Mouse (Mus musculus) forebrain, embryonic 11.5 days (tissue): ENCODE measurements around the gene Abtb1. TPM values are rescaled to one million over a fixed set of nuclear protein-coding genes. Genes with fewer than 3 reads are reported as not detected.

Source experiments
- ATAC-seq: fragments of 200-750 bp; cut with Nextera tagmentation; replicated peaks from 2 replicates; pipeline ENCODE4 v1.8.0; 2017; ENCODE audit warnings: moderate TSS enrichment; ENCODE audit not compliant: low FRiP score
- DNase-seq: peaks from one replicate; pipeline ENCODE4 v3.0.0-alpha.2; 2017; ENCODE audit warnings: low spot score
- H3K27ac ChIP-seq: fragments of 300-500 bp; sonication (generic); 2 replicates; pipeline ENCODE4 v1.5.1; 2014; ENCODE audit warnings: low read depth, low read length
- H3K27me3 ChIP-seq: fragments of 300-500 bp; sonication (generic); 2 replicates; pipeline ENCODE4 v1.6.1; 2014; ENCODE audit warnings: mild to moderate bottlenecking, low read length, mixed read lengths; ENCODE audit not compliant: control insufficient read depth, insufficient read depth
- H3K36me3 ChIP-seq: fragments of 300-500 bp; sonication (generic); 2 replicates; pipeline ENCODE4 v1.6.1; 2014; ENCODE audit warnings: mild to moderate bottlenecking, low read length, moderate library complexity, mixed read lengths; ENCODE audit not compliant: control insufficient read depth, insufficient read depth
- H3K4me1 ChIP-seq: fragments of 300-500 bp; sonication (generic); replicated peaks from 2 replicates; pipeline ENCODE4 v1.6.1; 2014; ENCODE audit warnings: low read length, mixed read lengths; ENCODE audit not compliant: control insufficient read depth, insufficient read depth
- H3K4me2 ChIP-seq: fragments of 300-500 bp; sonication (generic); 2 replicates; pipeline ENCODE4 v1.6.1; 2014; ENCODE audit warnings: low read depth, mild to moderate bottlenecking, low read length, moderate library complexity, mixed read lengths; ENCODE audit not compliant: severe bottlenecking
- H3K4me3 ChIP-seq: fragments of 300-500 bp; sonication (generic); 2 replicates; pipeline ENCODE4 v1.5.1; 2014; ENCODE audit warnings: low read depth, low read length
- H3K9ac ChIP-seq: fragments of 300-500 bp; sonication (generic); 2 replicates; pipeline ENCODE4 v1.6.1; 2014; ENCODE audit warnings: low read length
- H3K9me3 ChIP-seq: fragments of 300-500 bp; sonication (generic); 2 replicates; pipeline ENCODE4 v1.6.1; 2016; ENCODE audit warnings: low read length, mixed read lengths; ENCODE audit not compliant: control insufficient read depth
- WGBS: fragments of 180-500 bp; shearing (Covaris S2); extraction: QIAGEN DNeasy Blood & Tissue Kit; methylation state at CpG from one replicate; pipeline ENCODE4 v1.1.7; 2014; 5-methylcytosine and 5-hydroxymethylcytosine counted together
- polyA plus RNA-seq: library from polyadenylated mRNA; unstranded; fragments of >200 nt; fragmentation: Nextera tagmentation; extraction: Ambion mirVana; gene quantifications from 2 replicates; pipeline ENCODE4 v1.2.1, GENCODE M21; 2014

Abtb1 gene
- polyA plus RNA-seq, 1 experiment from 2014 or later = 14.4 TPM

DNA sequence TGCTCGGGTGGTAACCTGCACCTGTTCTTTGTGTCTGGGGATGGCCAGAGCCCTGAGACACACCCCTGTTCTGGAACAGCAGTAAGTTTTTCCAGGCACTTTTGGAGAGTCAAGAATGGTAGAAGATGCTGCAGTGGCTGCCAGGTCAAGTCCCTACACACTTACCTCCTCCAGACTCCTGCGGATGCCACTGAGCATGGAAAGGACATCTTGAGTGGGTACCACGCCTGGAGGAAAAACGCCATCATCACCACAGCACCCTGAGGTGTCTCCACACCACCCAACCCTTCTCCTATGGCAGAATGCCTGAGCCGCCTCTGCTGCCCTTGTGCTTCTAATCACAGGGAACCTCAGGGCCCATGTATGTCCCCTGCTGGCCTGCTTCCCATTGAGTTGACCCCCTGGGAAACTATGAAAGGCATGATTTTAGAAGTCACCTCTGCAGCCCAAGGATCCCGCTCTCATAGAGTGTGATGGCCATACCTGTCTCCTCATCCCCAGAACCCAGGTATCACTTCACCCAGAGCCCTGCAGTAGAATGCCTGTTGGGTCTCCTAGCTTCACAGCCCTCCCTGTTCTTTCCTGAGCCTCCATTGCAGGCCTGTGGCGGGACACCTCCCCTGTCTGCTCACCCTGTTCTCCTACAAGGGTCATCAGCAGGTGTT, 3.2 kb upstream of the Abtb1 start:
- Histone ChIP-seq H3K27ac (no peak overlapping the region), H3K4me3 (no peak overlapping the region), H3K9ac (no peak overlapping the region), H3K4me1 (peaks cover 9% of the 10 kb centered on the region), H3K9me3 (no peaks in the 10 kb centered on the region), H3K36me3 (no peaks in the 10 kb centered on the region), H3K4me2 (no peak overlapping the region), H3K27me3 (no peaks in the 10 kb centered on the region)
- WGBS = 85% methylated on average over 7 of the region's 7 CpGs
- ATAC-seq = no peak
- DNase-seq = no peak

DNA sequence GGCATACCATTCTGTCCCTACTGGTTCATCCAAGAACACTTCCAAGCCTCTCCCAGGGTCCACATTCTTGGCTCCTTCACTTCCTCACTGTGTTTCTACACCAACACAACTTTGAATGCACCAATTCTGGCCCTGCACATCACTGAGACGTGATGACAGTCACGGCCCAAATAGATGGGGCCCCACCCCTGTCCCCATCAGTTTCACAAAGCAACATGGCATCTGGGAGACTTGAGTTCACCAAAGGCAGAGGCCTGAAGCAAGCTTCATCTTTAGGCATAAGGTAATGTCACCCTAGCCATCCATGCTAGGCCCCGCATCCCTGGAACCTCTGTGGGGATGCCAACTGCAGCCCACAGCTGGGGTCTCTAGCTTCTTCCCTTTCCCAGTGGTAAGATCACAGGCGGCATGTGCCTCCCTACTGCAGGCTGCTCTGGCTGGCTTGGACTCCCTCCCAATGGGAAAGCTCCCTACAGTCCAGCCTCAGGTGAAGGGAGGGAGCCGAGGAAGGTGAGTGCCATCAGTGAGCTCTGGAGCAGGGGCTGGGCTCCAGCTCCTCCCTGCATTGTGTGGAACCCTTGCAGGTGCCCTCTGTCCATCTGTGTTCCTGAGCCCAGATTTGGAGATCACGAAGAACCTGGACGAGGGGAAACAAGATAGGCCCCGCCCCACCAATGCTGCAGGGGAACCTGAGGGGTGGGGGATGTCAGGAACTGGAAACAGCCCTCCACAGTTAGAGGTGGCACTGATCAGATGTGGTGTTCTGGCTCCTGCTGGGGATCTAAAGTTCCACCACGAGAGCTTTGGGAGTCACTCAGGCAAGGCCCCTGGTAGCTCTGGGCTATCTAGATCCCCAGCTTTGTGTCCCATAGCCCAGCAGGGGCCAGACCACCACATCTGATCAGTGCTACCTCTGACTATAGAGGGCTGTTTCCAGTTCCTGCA, 2.3 kb upstream of the Abtb1 start:
- no peak overlapping the region for H3K4me3 ChIP-seq
- no peaks in the 10 kb centered on the region for H3K9me3 ChIP-seq
- ATAC-seq = no peak
- H3K36me3 ChIP-seq = no peaks in the 10 kb centered on the region
- DNase-seq = no peak
- WGBS = 79% methylated on average over 9 of the region's 9 CpGs
- H3K9ac ChIP-seq = no peak overlapping the region
- H3K4me2 ChIP-seq = no peak overlapping the region
- H3K27ac ChIP-seq = no peak overlapping the region
- peaks cover 9% of the 10 kb centered on the region for H3K4me1 ChIP-seq
- H3K27me3 ChIP-seq = no peaks in the 10 kb centered on the region

DNA sequence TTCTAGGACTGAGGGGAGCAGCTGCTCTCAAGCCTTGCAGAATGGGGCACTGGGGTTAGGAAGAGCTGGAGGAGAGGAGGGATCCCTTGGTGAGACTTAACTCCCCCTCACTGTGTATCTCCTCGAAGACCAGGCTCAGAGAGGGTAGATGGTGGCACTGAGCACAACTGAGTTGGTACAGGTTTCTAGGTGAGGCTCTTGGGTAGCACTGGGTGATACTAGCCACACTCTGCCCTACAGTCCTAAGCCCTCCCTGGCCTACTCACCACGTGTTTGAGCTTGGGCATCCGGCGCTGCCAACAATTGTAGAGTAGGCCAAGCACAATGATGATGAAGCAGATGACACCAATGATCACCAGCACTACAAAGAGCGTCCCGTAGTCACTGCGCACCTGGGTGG, 1.5 kb upstream of the Abtb1 start:
- no peaks in the 10 kb centered on the region for H3K27me3 ChIP-seq

DNA sequence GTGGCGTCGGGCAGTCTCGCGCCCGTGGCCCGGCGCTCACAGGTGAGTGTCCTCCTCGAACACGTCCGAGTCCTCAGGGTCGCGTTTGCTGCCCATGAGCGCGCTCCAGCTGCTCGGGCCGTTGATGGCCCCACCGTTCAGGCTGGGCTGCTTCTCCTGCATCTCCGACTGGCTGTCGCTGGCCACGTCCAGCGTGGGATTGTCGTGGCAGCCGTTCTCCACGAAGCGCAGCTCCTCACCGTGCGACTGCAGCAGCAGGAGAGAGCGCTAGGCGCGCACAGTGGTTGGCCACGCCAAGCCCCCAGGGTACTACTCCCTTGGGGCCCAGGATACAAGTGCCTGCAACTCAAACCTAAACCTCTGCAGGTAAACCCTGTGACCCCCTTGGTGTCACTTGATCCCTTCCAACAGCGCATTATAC, 957 bp upstream of the Abtb1 start:
- WGBS = under 1% methylated on average over 27 of the region's 32 CpGs
- Histone ChIP-seq H3K9ac (peak overlapping the region; percentile 72), H3K36me3 (no peaks in the 10 kb centered on the region), H3K27me3 (no peaks in the 10 kb centered on the region), H3K27ac (peak overlapping the region; percentile 53), H3K4me2 (peak overlapping the region; percentile 73), H3K4me1 (peaks cover 9% of the 10 kb centered on the region), H3K4me3 (peak overlapping the region; percentile 62), H3K9me3 (no peaks in the 10 kb centered on the region)
- ATAC-seq (no peak; the same call in 1 of the 2 replicates), DNase-seq (no peak)

More for the DNA sequence above, 1.5 kb upstream of the Abtb1 start:
- WGBS = 69% methylated on average over 7 of the region's 7 CpGs
- no peaks in the 10 kb centered on the region for H3K36me3 ChIP-seq
- no peak overlapping the region; the same call in 1 of the 2 replicates for H3K9ac ChIP-seq
- peak overlapping the region; percentile 73 for H3K4me2 ChIP-seq
- H3K27ac ChIP-seq = no peak overlapping the region
- H3K9me3 ChIP-seq = no peaks in the 10 kb centered on the region
- no peak for ATAC-seq
- DNase-seq = no peak
- peak overlapping the region; percentile 62; the same call in 1 of the 2 replicates for H3K4me3 ChIP-seq
- H3K4me1 ChIP-seq = peaks cover 9% of the 10 kb centered on the region

DNA sequence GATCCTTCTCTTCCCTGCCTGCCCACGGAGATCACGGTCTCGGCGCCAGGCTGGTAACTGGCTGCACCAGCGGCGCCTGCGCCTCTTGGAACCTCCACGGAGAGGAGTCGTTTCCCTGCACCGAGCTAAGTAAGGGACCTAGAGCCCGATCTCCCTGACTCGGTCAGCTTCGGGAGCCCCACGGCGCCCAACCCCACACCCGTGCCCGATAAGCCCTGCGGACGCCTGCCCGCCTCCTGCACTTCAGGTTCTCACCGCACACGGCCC, 337 bp downstream of the Abtb1 start:
- peak overlapping the region; percentile 60 for H3K9ac ChIP-seq
- under 1% methylated on average over 22 of the region's 22 CpGs for WGBS
- H3K27ac ChIP-seq = peak overlapping the region; percentile 53; the same call in 1 of the 2 replicates
- H3K4me1 ChIP-seq = peaks cover 9% of the 10 kb centered on the region
- no peaks in the 10 kb centered on the region for H3K9me3 ChIP-seq
- H3K4me2 ChIP-seq = peak overlapping the region; percentile 73
- no peaks in the 10 kb centered on the region for H3K36me3 ChIP-seq
- no peak for DNase-seq
- no peaks in the 10 kb centered on the region for H3K27me3 ChIP-seq
- peak; percentile 42; the same call in 1 of the 2 replicates for ATAC-seq
- peak overlapping the region; percentile 62 for H3K4me3 ChIP-seq

DNA sequence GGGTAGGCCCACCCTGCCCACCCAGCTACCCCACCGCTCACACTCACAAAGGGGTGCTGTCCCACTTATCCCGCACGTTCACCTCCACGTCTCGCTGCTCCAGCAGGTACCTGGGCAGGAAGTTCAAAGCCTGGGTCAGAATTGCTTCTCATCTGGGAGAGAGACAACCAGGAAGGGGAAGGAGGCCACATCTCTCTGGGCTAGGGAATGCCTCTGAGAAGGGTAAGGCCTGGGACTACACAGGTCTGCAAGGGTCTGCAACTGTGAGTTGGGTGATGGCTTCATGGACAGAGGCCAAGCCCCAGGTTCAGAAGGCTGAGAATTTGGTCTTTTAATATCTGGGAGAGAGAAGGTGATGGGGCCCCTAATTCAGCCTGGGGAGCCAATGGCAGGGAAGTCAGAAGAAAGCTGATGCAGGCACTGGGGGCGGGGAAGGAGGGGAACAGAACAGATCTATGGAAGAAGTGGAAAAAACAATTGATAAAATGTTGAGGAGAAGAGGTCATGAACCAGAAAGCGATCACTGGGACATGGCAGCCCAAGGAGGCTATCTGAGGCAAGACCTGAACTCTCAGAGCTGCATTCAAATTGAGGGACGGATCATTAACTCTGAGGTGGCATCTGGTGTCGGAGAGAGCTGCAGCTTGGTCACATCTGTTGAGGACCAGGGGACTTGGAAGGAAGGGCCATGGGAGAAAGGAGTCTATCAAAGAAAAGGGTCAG, 832 bp downstream of the Abtb1 start:
- ATAC-seq (no peak), DNase-seq (no peak)
- Histone ChIP-seq H3K4me1 (peaks cover 9% of the 10 kb centered on the region), H3K27me3 (no peaks in the 10 kb centered on the region), H3K4me3 (peak overlapping the region; percentile 62), H3K4me2 (peak overlapping the region; percentile 73), H3K27ac (peak overlapping the region; percentile 53; the same call in 1 of the 2 replicates), H3K9ac (peak overlapping the region; percentile 60), H3K9me3 (no peaks in the 10 kb centered on the region), H3K36me3 (no peaks in the 10 kb centered on the region)
- WGBS = 56% methylated on average over 9 of the region's 9 CpGs

DNA sequence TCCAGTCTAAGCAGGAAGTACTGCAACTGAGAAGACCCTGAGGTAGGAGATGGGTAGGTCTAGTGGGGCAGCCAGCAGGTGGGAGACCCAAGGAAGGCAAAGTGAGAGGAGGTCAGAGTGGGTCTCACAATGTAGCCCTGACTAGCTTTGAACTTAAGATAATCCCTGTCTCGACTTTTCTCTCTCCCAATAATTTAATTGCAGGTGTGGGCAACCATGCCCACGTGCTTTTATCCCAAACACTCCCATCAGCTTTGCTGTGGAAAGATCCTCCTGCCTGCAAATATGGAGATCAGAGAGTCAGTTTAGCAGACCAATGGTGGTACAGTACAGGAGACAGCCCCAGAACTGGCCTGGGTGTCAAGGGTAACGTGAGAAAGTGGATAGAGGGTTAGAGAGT, 1.6 kb downstream of the Abtb1 start:
- H3K4me2 ChIP-seq = no peak overlapping the region
- WGBS = 71% methylated on average over 3 of the region's 3 CpGs
- H3K36me3 ChIP-seq = no peaks in the 10 kb centered on the region

DNA sequence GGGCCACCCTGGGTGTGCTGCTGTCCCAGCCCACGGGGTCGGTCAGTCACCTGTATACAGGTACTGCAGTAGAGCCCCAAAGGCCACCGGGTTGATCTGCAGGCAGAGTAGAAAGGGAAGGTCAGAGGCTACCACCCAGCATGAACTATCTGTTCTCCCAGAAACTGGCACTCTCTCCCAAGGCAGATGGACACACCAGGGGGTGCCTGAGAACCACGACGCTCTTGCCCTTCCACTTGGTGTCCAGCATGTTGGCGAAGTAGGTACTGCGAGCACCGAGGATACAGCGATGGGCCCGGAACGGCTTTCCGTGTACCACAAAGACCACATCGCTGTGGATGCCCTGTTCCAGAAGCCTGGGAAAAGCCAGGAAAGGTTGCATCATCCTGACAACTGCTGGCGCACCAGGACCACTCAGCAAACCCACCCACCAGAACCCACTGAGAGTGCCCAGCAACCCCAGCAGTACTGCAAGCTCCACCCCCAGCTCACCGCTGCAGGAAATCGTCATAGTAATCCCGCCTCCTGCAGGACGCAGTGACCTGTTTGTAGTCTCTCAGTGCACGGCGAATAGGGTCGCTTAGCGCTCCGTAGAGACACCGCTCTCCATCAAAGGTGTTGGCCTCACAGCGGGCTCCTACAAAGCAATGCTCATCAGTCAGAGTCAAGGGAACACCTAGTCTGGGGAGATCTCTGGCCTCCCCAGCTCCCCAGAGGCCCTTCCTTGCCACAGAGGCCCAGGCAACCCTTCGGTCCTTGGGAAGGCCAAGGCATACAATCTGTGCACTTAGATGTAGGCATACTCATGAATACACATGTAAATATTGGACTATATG, 2.4 kb downstream of the Abtb1 start:
- Histone ChIP-seq H3K4me3 (no peak overlapping the region), H3K9ac (no peak overlapping the region), H3K4me1 (peaks cover 9% of the 10 kb centered on the region), H3K9me3 (no peaks in the 10 kb centered on the region), H3K27ac (no peak overlapping the region), H3K36me3 (no peaks in the 10 kb centered on the region), H3K27me3 (no peaks in the 10 kb centered on the region), H3K4me2 (no peak overlapping the region)
- DNase-seq (no peak), ATAC-seq (no peak)
- WGBS = 86% methylated on average over 26 of the region's 26 CpGs

More for the DNA sequence above, 1.6 kb downstream of the Abtb1 start:
- Histone ChIP-seq H3K4me1 (peaks cover 9% of the 10 kb centered on the region), H3K27me3 (no peaks in the 10 kb centered on the region), H3K9ac (no peak overlapping the region), H3K9me3 (no peaks in the 10 kb centered on the region), H3K4me3 (no peak overlapping the region), H3K27ac (no peak overlapping the region)
- ATAC-seq = no peak
- no peak for DNase-seq
